Mouse (Mus musculus) ES-E14 (cell line): ENCODE data around the gene Enpp5. TPM values are rescaled to one million over a fixed set of nuclear protein-coding genes. Genes with fewer than 3 reads are reported as not detected.
A peak's percentile ranks its signal among the peaks of the same experiment; 100 is the strongest.

ENCODE experiments used
- DNase-seq: peaks from one replicate; pipeline ENCODE4 v3.0.0-alpha.2; 2013; ENCODE audit warnings: low read depth, low spot score
- H3K27ac ChIP-seq: 2 replicates; pipeline ENCODE4 v1.5.1; 2012; ENCODE audit warnings: low read depth, mild to moderate bottlenecking, low read length, moderate library complexity, mixed read lengths; ENCODE audit not compliant: poor library complexity, insufficient read depth, severe bottlenecking
- H3K36me3 ChIP-seq: 2 replicates; pipeline ENCODE4 v1.6.1; 2012; ENCODE audit warnings: mild to moderate bottlenecking, low read length, moderate library complexity, mixed read lengths; ENCODE audit not compliant: control insufficient read depth, poor library complexity, insufficient read depth, severe bottlenecking
- H3K4me1 ChIP-seq, 2 experiments: fragments of 150-350 bp in 1 of 2; sonication (generic) in 1 of 2; 2 replicates each; pipeline ENCODE4 v1.6.1; 2012; ENCODE audit warnings: low read length in 2 of 2, mild to moderate bottlenecking in 1 of 2, mixed read lengths in 1 of 2; ENCODE audit not compliant: control insufficient read depth in 2 of 2, insufficient read depth in 2 of 2, poor library complexity in 1 of 2
- H3K4me3 ChIP-seq, 2 experiments: fragments of 150-350 bp in 1 of 2; sonication (generic) in 1 of 2; 2 replicates each; pipeline ENCODE4 v1.5.1; 2012; ENCODE audit warnings: low read length in 2 of 2, low read depth in 1 of 2, mild to moderate bottlenecking in 1 of 2, mixed read lengths in 1 of 2; ENCODE audit not compliant: insufficient read depth in 1 of 2, poor library complexity in 1 of 2, severe bottlenecking in 1 of 2
- H3K9ac ChIP-seq: 2 replicates; pipeline ENCODE4 v1.6.1; 2012; ENCODE audit warnings: low read depth, mild to moderate bottlenecking, low read length, mixed read lengths; ENCODE audit not compliant: poor library complexity, insufficient read depth, severe bottlenecking
- H3K9me3 ChIP-seq: fragments of 150-350 bp; sonication (generic); 2 replicates; pipeline ENCODE4 v1.6.1; 2012; ENCODE audit warnings: low read depth, mild to moderate bottlenecking, low read length; ENCODE audit not compliant: control insufficient read depth, insufficient read depth
- CHD2 ChIP-seq: IDR thresholded peaks from 2 replicates; pipeline ENCODE4 v1.6.1; 2014; ENCODE audit warnings: mild to moderate bottlenecking, low read depth, low read length, inconsistent platforms
- HCFC1 ChIP-seq: IDR thresholded peaks from 2 replicates; pipeline ENCODE4 v1.6.1; 2012; ENCODE audit warnings: low read length, inconsistent platforms, borderline replicate concordance; ENCODE audit not compliant: insufficient read depth
- MAFK ChIP-seq: IDR thresholded peaks from 2 replicates; pipeline ENCODE4 v1.6.1; 2014; ENCODE audit warnings: mild to moderate bottlenecking, low read depth, low read length, inconsistent platforms; ENCODE audit not compliant: insufficient read depth
- ZC3H11A ChIP-seq: IDR thresholded peaks from 2 replicates; pipeline ENCODE4 v1.6.1; 2012; ENCODE audit warnings: low read depth, mild to moderate bottlenecking, inconsistent platforms, low read length, borderline replicate concordance
- ZNF384 ChIP-seq: IDR thresholded peaks from 2 replicates; pipeline ENCODE4 v1.6.1; 2012; ENCODE audit warnings: low read depth, low read length, inconsistent platforms
- in situ Hi-C, 2 experiments: fragments of 600-800 bp; cut with MboI; formaldehyde crosslinking; loops; one replicate each; pipeline ENCODE4 v1.15.1; 2025; ENCODE audit warnings: low sequenced_read_pairs in 2 of 2, inconsistent platforms in 1 of 2; ENCODE audit not compliant: unreplicated experiment in 2 of 2
- total RNA-seq: library from RNA; depleted of rRNA; stranded (reverse); fragments of 300-350 nt; gene quantifications from 2 replicates; pipeline ENCODE4 v1.2.3, GENCODE M21; 2012

Enpp5 gene
- total RNA-seq, 1 experiment: 3.5 TPM

DNA sequence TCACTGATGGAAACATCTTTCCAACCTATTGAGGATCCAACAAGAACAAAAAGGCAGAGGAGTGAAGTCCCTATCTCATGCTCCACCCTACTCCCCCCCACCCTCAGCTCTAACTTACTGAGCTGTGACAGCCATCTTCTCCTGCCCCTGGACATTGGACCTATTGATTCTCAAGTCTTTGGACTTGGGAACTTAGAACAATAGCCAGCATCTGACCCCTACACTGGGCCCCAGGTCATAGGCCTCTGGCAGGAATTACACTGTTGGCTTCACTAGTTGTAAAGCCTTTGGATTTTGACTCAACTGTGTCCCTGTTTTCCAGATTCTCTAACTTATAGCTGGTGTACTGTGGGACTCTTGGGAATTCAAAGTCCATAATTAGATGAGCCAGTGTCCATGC lies 6.9 kb upstream of the Enpp5 start:
- in situ Hi-C loops: no loop called here
- Histone ChIP-seq H3K27ac (no peak overlapping the region), H3K4me3 (no peak overlapping the region), H3K4me1 (no peaks in the 10 kb centered on the region), H3K9me3 (no peaks in the 10 kb centered on the region), H3K9ac (no peak overlapping the region), H3K36me3 (no peaks in the 10 kb centered on the region)
- TF ChIP-seq CHD2 (no peak), ZNF384 (no peak), ZC3H11A (no peak), MAFK (no peak), HCFC1 (no peak)
- DNase-seq: no peak

DNA sequence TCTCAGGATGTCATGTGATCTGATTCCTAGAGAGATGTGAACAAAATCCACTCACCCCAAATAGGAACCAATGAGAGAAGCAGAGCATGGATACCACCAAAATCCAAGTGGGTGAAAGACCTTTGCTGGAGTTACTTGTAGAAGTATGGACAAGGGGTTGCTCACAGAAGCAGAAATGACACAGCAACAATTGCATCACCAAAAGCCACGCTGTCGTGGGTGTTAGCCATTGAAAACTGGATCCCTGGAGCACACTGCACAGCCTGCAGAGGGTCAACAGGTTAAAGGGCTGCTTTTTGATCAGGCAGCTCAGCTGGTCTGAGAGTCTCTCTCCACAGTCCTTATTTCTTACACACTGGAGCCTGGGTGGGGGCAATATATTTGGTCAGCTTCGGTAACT lies 3.0 kb upstream of the Enpp5 start:
- Histone ChIP-seq H3K9ac (no peak overlapping the region), H3K4me3 (no peak overlapping the region), H3K36me3 (no peaks in the 10 kb centered on the region), H3K27ac (no peak overlapping the region), H3K4me1 (no peaks in the 10 kb centered on the region), H3K9me3 (no peaks in the 10 kb centered on the region)
- in situ Hi-C loops: no loop called here
- TF ChIP-seq CHD2 (no peak), HCFC1 (no peak), ZC3H11A (no peak), ZNF384 (no peak), MAFK (no peak)
- no peak for DNase-seq

DNA sequence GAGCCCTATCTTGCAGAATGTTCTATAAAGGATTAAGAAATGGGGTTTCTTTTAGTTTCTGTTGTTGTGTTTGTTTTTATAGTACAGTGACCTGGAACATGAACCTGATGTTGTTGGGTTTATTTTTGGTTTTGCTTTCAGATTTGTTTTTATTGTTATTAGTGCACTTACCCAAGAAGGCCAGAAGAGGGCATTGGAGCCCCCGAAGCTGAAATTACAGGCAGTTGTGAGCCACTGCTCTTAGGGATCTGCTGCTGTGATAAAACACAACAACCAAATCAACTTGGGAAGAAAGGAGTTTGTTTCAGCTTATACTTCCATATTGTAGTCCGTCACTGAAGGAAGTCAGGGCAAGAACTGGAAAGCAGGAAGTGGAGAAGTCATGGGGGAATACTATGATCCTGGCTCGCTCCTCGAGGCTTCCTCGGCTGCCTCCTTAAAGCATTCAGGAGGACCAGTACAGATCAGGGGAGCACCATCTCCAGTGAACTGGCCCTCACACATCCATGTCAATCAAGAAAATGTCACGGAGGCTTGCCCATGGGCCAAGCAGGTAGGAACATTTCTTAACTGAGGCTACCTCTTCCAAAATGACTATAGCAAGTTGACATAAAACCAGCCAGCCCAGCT lies 2.4 kb upstream of the Enpp5 start:
- no peak overlapping the region for H3K9ac ChIP-seq
- in situ Hi-C loops: no loop called here
- TF ChIP-seq ZC3H11A (peak; percentile 31; the same call in 1 of the 2 replicates), MAFK (no peak), ZNF384 (no peak), HCFC1 (no peak)
- no peaks in the 10 kb centered on the region for H3K36me3 ChIP-seq
- H3K4me3 ChIP-seq: no peak overlapping the region
- DNase-seq: no peak
- no peaks in the 10 kb centered on the region for H3K4me1 ChIP-seq
- H3K27ac ChIP-seq: no peak overlapping the region
- H3K9me3 ChIP-seq: no peaks in the 10 kb centered on the region

DNA sequence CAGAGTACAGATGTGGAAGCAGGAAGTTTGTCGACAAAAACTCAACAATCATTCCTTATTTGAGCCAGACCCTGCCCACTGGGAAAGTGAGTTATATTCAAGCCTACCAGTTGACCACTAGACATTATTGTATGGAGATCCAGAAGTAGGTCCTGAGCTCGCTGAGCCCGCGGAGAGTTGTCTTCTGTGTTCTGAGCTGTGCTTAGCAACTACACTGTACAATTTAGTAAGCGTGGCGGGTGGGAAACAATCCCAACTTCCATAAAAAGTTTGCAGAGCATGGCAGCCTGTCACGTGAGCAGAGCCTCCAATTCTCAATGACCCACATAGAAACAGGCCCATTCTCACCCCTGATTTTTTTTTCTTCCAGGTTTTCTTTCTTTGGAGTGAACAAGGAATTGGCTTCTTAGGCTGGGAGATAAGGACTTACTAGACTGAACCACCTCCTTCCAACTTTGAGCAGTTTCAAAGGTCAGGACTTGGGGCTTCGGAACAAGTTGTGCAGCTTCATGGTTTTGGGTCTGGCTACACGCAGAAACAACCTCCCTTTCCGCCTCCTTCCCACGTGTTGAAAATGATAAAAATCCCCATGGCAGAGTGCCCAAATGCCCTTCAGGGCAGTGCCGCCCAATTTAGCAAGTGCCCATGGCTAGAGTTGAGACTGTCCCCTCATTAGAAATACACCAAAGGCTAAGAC lies 1.3 kb upstream of the Enpp5 start:
- TF ChIP-seq HCFC1 (no peak), ZNF384 (no peak)
- no peak overlapping the region for H3K27ac ChIP-seq
- H3K9ac ChIP-seq: no peak overlapping the region
- in situ Hi-C loops: no loop called here
- no peaks in the 10 kb centered on the region for H3K36me3 ChIP-seq
- no peaks in the 10 kb centered on the region for H3K4me1 ChIP-seq
- H3K9me3 ChIP-seq: no peaks in the 10 kb centered on the region
- no peak for DNase-seq
- H3K4me3 ChIP-seq: no peak overlapping the region

DNA sequence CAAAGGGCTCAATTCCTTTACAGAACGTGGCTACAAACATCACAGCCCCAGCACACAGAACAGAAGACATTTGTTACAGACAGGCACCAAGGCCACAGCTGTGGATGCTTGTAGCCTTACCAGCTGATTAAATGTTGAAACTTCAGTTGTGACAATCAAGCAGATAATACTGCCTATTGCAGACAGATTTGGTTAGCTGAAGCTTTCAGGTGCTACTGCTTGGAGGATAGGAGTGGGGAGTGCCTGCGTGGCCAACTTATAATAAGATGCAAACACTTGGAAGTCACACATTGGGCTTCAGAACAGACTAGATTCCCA lies 811 bp upstream of the Enpp5 start:
- Histone ChIP-seq H3K4me1 (no peaks in the 10 kb centered on the region), H3K9ac (no peak overlapping the region), H3K27ac (no peak overlapping the region), H3K36me3 (no peaks in the 10 kb centered on the region), H3K9me3 (no peaks in the 10 kb centered on the region), H3K4me3 (no peak overlapping the region)
- DNase-seq: no peak
- TF ChIP-seq CHD2 (no peak), MAFK (no peak), ZC3H11A (no peak), HCFC1 (no peak), ZNF384 (no peak)
- in situ Hi-C loops: no loop called here
